Mouse (Mus musculus): Measurements from ENCODE around the gene Zfp229. TPM values are rescaled to one million over a fixed set of nuclear protein-coding genes. Genes with fewer than 3 reads are reported as not detected.

The Zfp229 gene
- 2.4 to 3.2 TPM (median 2.9 TPM) in 4 replicates for total RNA-seq (2023)

DNA sequence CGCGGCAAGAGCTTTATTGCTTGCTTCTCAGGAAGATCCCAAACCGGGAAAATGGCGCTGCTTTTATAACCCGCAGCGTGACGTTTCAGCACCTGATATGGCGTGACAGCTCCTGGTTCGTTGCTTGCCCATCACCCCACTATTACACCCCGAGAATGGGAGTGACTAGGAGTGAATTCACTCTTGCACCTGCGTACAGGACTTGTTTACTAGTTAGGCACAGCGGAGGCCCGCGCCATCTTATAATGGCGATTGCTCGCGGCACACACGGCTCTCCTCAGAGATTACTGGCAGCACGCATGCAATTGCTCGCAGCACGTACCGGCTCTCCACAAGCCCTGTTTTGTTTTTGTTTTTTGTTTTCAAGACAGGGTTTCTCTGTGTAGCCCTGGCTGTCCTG is at the start of gene Zfp229:
Gene Zfp229 (plus strand): TSS at position 301 of the 400 bp plus-strand sequence.

DNA sequence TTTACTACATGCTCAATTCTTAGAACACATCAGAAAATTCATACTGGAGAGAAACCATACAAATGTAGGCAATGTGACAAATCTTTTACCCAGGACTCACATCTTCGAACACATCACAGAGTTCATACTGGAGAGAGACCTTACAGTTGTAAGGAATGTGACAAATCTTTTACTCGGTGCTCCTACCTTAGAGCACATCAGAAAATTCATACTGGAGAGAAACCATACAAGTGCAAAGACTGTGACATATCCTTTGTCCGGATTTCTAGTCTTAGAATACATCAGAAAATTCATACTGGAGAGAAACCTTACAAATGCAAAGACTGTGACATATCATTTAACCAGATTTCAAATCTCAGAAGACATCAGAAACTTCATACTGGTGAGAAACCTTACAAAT is 39.0 kb upstream of the Zfp229 start, which contains the start of gene Gm10226:
Gene Gm10226 (plus strand): TSS at position 301 of the 400 bp plus-strand sequence.

DNA sequence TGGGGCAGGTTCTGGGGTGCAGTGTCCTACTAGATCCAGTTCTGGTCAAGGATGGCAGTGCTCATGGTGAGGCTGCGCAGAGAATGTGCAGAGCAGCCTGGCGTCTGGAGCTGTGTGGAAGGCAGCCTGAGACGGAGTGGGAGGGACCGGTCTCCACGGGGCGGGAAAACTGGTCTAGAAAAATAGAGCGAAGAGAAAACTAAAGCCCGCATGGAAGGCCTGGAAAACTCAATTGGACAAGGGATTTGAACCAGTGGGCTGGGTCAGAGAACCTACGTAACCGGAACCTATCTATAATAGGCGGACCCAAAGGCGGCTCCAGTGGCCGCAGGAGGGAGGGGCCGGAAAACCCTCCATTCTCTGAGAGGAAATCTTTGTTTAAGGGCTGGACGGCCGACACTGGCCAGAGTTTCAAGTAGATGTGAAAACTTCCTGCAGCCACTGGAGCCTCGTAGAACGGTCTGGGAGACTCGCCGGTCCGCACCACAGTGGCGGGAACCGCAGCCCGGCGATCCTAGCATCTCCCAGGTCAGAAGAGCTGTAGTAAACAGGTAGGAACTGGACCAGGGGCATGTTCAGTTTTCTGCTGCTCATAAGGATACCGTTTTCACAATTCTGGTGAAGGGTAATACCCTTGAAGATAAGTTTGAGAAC is 23.1 kb upstream of the Zfp229 start, which contains the start of gene Zfp760:
Gene Zfp760 (plus strand): TSS at position 399 of the 654 bp plus-strand sequence.

Other genes starting within 250 kb of the Zfp229 start
- gene Zfp53, start 241.8 kb upstream of the Zfp229 start, total RNA-seq (2023): 6.3 to 8.8 TPM (median 7.2 TPM) in 4 replicates
- gene Zfp52, start 195.3 kb upstream of the Zfp229 start, total RNA-seq (2023): 10.9 to 15.6 TPM (median 12.8 TPM) in 4 replicates
- gene Zfp948, start 163.8 kb upstream of the Zfp229 start, total RNA-seq (2023): 1.0 to 1.8 TPM (median 1.5 TPM) in 4 replicates
- gene Zfp983, start 80.2 kb upstream of the Zfp229 start, total RNA-seq (2023): 7.5 to 11.4 TPM (median 9.1 TPM) in 4 replicates
- gene Gm10226, start 38.9 kb upstream of the Zfp229 start, total RNA-seq (2023): 4.7 to 14.1 TPM (median 9.4 TPM) in 4 replicates
- gene Zfp760, start 23.1 kb upstream of the Zfp229 start, total RNA-seq (2023): 1.8 to 2.4 TPM (median 2.1 TPM) in 4 replicates
- gene Zfp820, start 115.0 kb downstream of the Zfp229 start, total RNA-seq (2023): 0.19 to 0.49 TPM (median 0.33 TPM) in 3 of 4 replicates, not detected in the other
- 0.97 to 2.8 TPM (median 2.0 TPM) in 4 replicates for gene Zfp995, start 179.1 kb downstream of the Zfp229 start, total RNA-seq (2023)
- 20.7 to 22.7 TPM (median 21.7 TPM) in 4 replicates for gene Zfp942, start 231.7 kb downstream of the Zfp229 start, total RNA-seq (2023)
- gene Zfp943, start 231.8 kb downstream of the Zfp229 start, total RNA-seq (2023): 23.8 to 28.7 TPM (median 26.5 TPM) in 4 replicates

Data from B cell, adult 62 days (primary cell).